In genomic region chr16:24139109-24139508, GRCm38 (mm10) we compare ENCODE assay signal across 26 mouse cellular contexts.
"Had no signal": no experiment of that assay in that cellular context is flagged by ENCODE, and none has a peak within 500 bp of the region (broad histone marks: within the 10 kb centered on the region; RNA-seq: fewer than 3 reads in every experiment).

No protein-coding gene starts in this region.

- H3K36me3 ChIP-seq: embryonic facial prominence, embryonic 10.5 days; embryonic facial prominence, embryonic 12.5 days; embryonic facial prominence, embryonic 13.5 days; embryonic facial prominence, embryonic 15.5 days; forebrain, embryonic 10.5 days; forebrain, embryonic 15.5 days; heart, embryonic 10.5 days had no signal

- H3K9ac ChIP-seq: embryonic facial prominence, embryonic 12.5 days; embryonic facial prominence, embryonic 13.5 days; embryonic facial prominence, embryonic 15.5 days; forebrain, embryonic 13.5 days; forebrain, embryonic 15.5 days; forebrain, postnatal 0 days had no signal

- ATAC-seq: forebrain, embryonic 13.5 days; forebrain, embryonic 14.5 days; forebrain, embryonic 15.5 days; forebrain, embryonic 16.5 days; forebrain, postnatal 0 days had no signal

- H3K4me1 ChIP-seq: embryonic facial prominence, embryonic 12.5 days; embryonic facial prominence, embryonic 13.5 days; embryonic facial prominence, embryonic 15.5 days had no signal

- H3K4me3 ChIP-seq: embryonic facial prominence, embryonic 10.5 days; embryonic facial prominence, embryonic 12.5 days; embryonic facial prominence, embryonic 13.5 days; embryonic facial prominence, embryonic 15.5 days; erythroblast, embryonic 14.5 days; forebrain, embryonic 10.5 days; forebrain, embryonic 13.5 days; forebrain, embryonic 15.5 days; gastrocnemius, adult 2 months; heart, adult 2 months; heart, embryonic 10.5 days had no signal

- H3K27me3 ChIP-seq: embryonic facial prominence, embryonic 12.5 days; embryonic facial prominence, embryonic 13.5 days; embryonic facial prominence, embryonic 15.5 days; forebrain, embryonic 13.5 days; forebrain, embryonic 15.5 days had no signal

- H3K4me2 ChIP-seq: embryonic facial prominence, embryonic 12.5 days; embryonic facial prominence, embryonic 13.5 days; embryonic facial prominence, embryonic 15.5 days; forebrain, embryonic 13.5 days; forebrain, embryonic 15.5 days; heart, embryonic 11.5 days had no signal

- H3K9me3 ChIP-seq: embryonic facial prominence, embryonic 10.5 days; embryonic facial prominence, embryonic 12.5 days; embryonic facial prominence, embryonic 13.5 days; embryonic facial prominence, embryonic 15.5 days; forebrain, embryonic 10.5 days; forebrain, embryonic 13.5 days; forebrain, embryonic 15.5 days; heart, embryonic 10.5 days had no signal

- H3K27ac ChIP-seq: embryonic facial prominence, embryonic 10.5 days; embryonic facial prominence, embryonic 12.5 days; embryonic facial prominence, embryonic 13.5 days; embryonic facial prominence, embryonic 15.5 days; forebrain, embryonic 10.5 days; forebrain, embryonic 13.5 days; forebrain, embryonic 15.5 days; gastrocnemius, adult 2 months; heart, adult 2 months; heart, embryonic 10.5 days had no signal

- DNase-seq: cerebellum, adult 9-11 months; cerebellum, postnatal 10 days; cerebellum, postnatal 14 days; cerebellum, postnatal 25 days; cerebellum, postnatal 36 days; embryo, embryonic 11 days; forebrain, postnatal 0 days; gastrocnemius, adult 2 months; gastrocnemius, postnatal 10 days; gastrocnemius, postnatal 14 days; gastrocnemius, postnatal 25 days; gastrocnemius, postnatal 36 days; heart, adult 18-20 months; heart, adult 2 months had no signal
